Mouse (Mus musculus) G1E (cell line): Measurements from ENCODE around the gene Nxpe3.

Experiments
- CTCF ChIP-seq: IDR thresholded peaks from 2 replicates; pipeline ENCODE4 v1.5.1; 2012; ENCODE audit warnings: low read depth, low read length, inconsistent platforms, mixed read lengths
- GATA1 ChIP-seq: IDR thresholded peaks from 2 replicates; pipeline ENCODE4 v1.6.1; 2012; ENCODE audit warnings: borderline replicate concordance, low read length, inconsistent platforms, mixed read lengths
- TAL1 ChIP-seq: conservative IDR thresholded peaks from 2 replicates; pipeline ENCODE4 v1.6.1; 2012; ENCODE audit warnings: low read depth, low read length, inconsistent platforms, mixed read lengths

GRCm38 (mm10) chr16:55843919-55844318 lies 51.2 kb downstream of the Nxpe3 start:
- no peak for TF ChIP-seq CTCF
- TF ChIP-seq GATA1: no peak
- no peak for TF ChIP-seq TAL1
